Mouse (Mus musculus) embryo, embryonic 10 days (tissue): ENCODE measurements at regions not wholly inside any gene's neighbourhood (a gene's known extent, or its start where the extent isn't known, plus 50 kb on each side); places are given as distances from the start of the nearest gene placed in this dataset.

Source experiments
- DNase-seq: peaks from one replicate; pipeline ENCODE4 v3.0.0-alpha.2; 2015; ENCODE audit warnings: low spot score

GRCm38 (mm10) chr12:9091951-9092350 is 62.2 kb downstream of the Ttc32 start:
- no peak for DNase-seq

GRCm38 (mm10) chr12:9095061-9095460 is 65.3 kb downstream of the Ttc32 start:
- DNase-seq = no peak

- DNase-seq = no peak
These were observed 76.6 kb downstream of the Ttc32 start for GRCm38 (mm10) chr12:9106416-9106815.

GRCm38 (mm10) chr12:9109806-9110205 is 80.0 kb downstream of the Ttc32 start:
- no peak for DNase-seq

- DNase-seq = no peak
These were observed 82.4 kb downstream of the Ttc32 start for GRCm38 (mm10) chr12:9112161-9112674.

GRCm38 (mm10) chr12:9113652-9114051 is 83.9 kb downstream of the Ttc32 start:
- DNase-seq = no peak

- no peak for DNase-seq
These were observed 84.3 kb downstream of the Ttc32 start for GRCm38 (mm10) chr12:9114061-9114460.

GRCm38 (mm10) chr12:9118576-9118975 is 88.8 kb downstream of the Ttc32 start:
- no peak for DNase-seq

- DNase-seq = no peak
These were observed 98.2 kb downstream of the Ttc32 start for GRCm38 (mm10) chr12:9127931-9128550.

- DNase-seq = no peak
These were observed 98.9 kb downstream of the Ttc32 start for GRCm38 (mm10) chr12:9128581-9129275.

- DNase-seq = no peak
These were observed 102.8 kb downstream of the Ttc32 start for GRCm38 (mm10) chr12:9132621-9133020.

GRCm38 (mm10) chr12:9133890-9134870 is 104.4 kb downstream of the Ttc32 start:
- DNase-seq = no peak

- DNase-seq = no peak
These were observed 121.2 kb downstream of the Ttc32 start for GRCm38 (mm10) chr12:9151001-9151400.

GRCm38 (mm10) chr12:9151426-9151825 is 121.6 kb downstream of the Ttc32 start:
- DNase-seq = no peak

- no peak for DNase-seq
These were observed 124.7 kb downstream of the Ttc32 start for GRCm38 (mm10) chr12:9154491-9154890.

GRCm38 (mm10) chr12:9156794-9157193 is 127.0 kb downstream of the Ttc32 start:
- no peak for DNase-seq

GRCm38 (mm10) chr12:9158751-9159150 is 129.0 kb downstream of the Ttc32 start:
- no peak for DNase-seq

- no peak for DNase-seq
These were observed 135.7 kb downstream of the Ttc32 start for GRCm38 (mm10) chr12:9165367-9165940.

- DNase-seq = peak; percentile 89
These were observed 136.6 kb downstream of the Ttc32 start for GRCm38 (mm10) chr12:9166218-9166908.

- no peak for DNase-seq
These were observed 139.2 kb downstream of the Ttc32 start for GRCm38 (mm10) chr12:9169008-9169407.

GRCm38 (mm10) chr12:9173680-9174079 is 143.9 kb downstream of the Ttc32 start:
- DNase-seq = no peak
